Mouse (Mus musculus) liver, embryonic 14.5 days (tissue): Measurements from ENCODE around the gene Snx14. TPM values are rescaled to one million over a fixed set of nuclear protein-coding genes. Genes with fewer than 3 reads are reported as not detected.
A peak's percentile ranks its signal among the peaks of the same experiment; 100 is the strongest.

Experiments used
- ATAC-seq: fragments of 200-750 bp; cut with Nextera tagmentation; 2 replicates; pipeline ENCODE4 v1.8.0; 2017; ENCODE audit warnings: moderate number of reproducible peaks, mild to moderate bottlenecking, moderate library complexity; ENCODE audit not compliant: insufficient read depth
- DNase-seq, 3 experiments: peaks; one replicate each; pipeline ENCODE4 v3.0.0-alpha.2; 2012 to 2013; ENCODE audit warnings: low read depth in 3 of 3, low spot score in 3 of 3
- H3K27ac ChIP-seq: fragments of 300-500 bp; sonication (generic); 2 replicates; pipeline ENCODE4 v1.5.1; 2014; ENCODE audit warnings: moderate library complexity, mild to moderate bottlenecking, control low read depth, inconsistent platforms
- H3K27me3 ChIP-seq: fragments of 300-500 bp; sonication (generic); 2 replicates; pipeline ENCODE4 v1.6.1; 2014; ENCODE audit warnings: mild to moderate bottlenecking, low read length, moderate library complexity; ENCODE audit not compliant: control insufficient read depth, insufficient read depth
- H3K36me3 ChIP-seq: fragments of 300-500 bp; sonication (generic); replicated peaks from 2 replicates; pipeline ENCODE4 v1.6.1; 2014; ENCODE audit warnings: low read depth; ENCODE audit not compliant: control insufficient read depth, insufficient read depth
- H3K4me1 ChIP-seq, 2 experiments: fragments of 200-500 bp in 1 of 2; fragments of 300-500 bp in 1 of 2; sonication (generic) in 1 of 2; replicated peaks; 2 replicates each; pipeline ENCODE4 v1.6.1; 2012 to 2014; ENCODE audit warnings: antibody characterized with exemption in 1 of 2, inconsistent platforms in 1 of 2, low read length in 1 of 2; ENCODE audit not compliant: control insufficient read depth in 2 of 2, insufficient read depth in 2 of 2
- H3K4me2 ChIP-seq: fragments of 300-500 bp; sonication (generic); 2 replicates; pipeline ENCODE4 v1.6.1; 2014; ENCODE audit warnings: low read depth, mild to moderate bottlenecking, control low read depth, moderate library complexity
- H3K4me3 ChIP-seq, 2 experiments: fragments of 200-500 bp in 1 of 2; fragments of 300-500 bp in 1 of 2; sonication (generic) in 1 of 2; 2 replicates each; pipeline ENCODE4 v1.5.1; 2012 to 2014; ENCODE audit warnings: low read depth in 2 of 2, low read length in 2 of 2, mild to moderate bottlenecking in 2 of 2, control low read depth in 1 of 2, inconsistent platforms in 1 of 2, moderate library complexity in 1 of 2; ENCODE audit not compliant: insufficient read depth in 1 of 2
- H3K9ac ChIP-seq: fragments of 300-500 bp; sonication (generic); replicated peaks from 2 replicates; pipeline ENCODE4 v1.6.1; 2014; ENCODE audit warnings: mild to moderate bottlenecking, control low read depth, moderate library complexity
- H3K9me3 ChIP-seq: fragments of 300-500 bp; sonication (generic); 2 replicates; pipeline ENCODE4 v1.6.1; 2016; ENCODE audit warnings: low read length, mixed read lengths; ENCODE audit not compliant: control insufficient read depth
- CTCF ChIP-seq: IDR thresholded peaks from 2 replicates; pipeline ENCODE4 v1.5.1; 2016; ENCODE audit warnings: antibody characterized with exemption, low read depth, control low read depth
- EP300 ChIP-seq: IDR thresholded peaks from 2 replicates; pipeline ENCODE4 v1.6.1; 2016; ENCODE audit warnings: antibody characterized with exemption, low read depth
- WGBS: fragments of 180-500 bp; shearing (Covaris S2); extraction: QIAGEN DNeasy Blood & Tissue Kit; methylation state at CpG from one replicate; pipeline ENCODE4 v1.1.7; 2014; ENCODE audit not compliant: insufficient replicate concordance; 5-methylcytosine and 5-hydroxymethylcytosine counted together
- polyA plus RNA-seq, 2 experiments: library from polyadenylated mRNA; depleted of rRNA in 1 of 2; stranded (reverse) in 1 of 2; unstranded in 1 of 2; fragments of >200 nt; fragmentation: Nextera tagmentation in 1 of 2; extraction: Ambion mirVana in 1 of 2; gene quantifications; 2 replicates each; pipeline versions ENCODE4 v1.2.1 to v1.2.3; 2012 to 2014

Gene Snx14
- polyA plus RNA-seq, 2 experiments, result 8.6 to 9.9 TPM

- Histone ChIP-seq H3K4me3 (no peak overlapping the region), H3K27ac (no peak overlapping the region), H3K27me3 (no peaks in the 10 kb centered on the region), H3K4me1 (peaks cover 0 to 21% of the 10 kb centered on the region in 2 experiments; a peak in 2 of 4 replicates), H3K36me3 (no peaks in the 10 kb centered on the region), H3K9ac (no peak overlapping the region), H3K4me2 (no peak overlapping the region), H3K9me3 (no peaks in the 10 kb centered on the region)
- no peak for DNase-seq
- ATAC-seq, result no peak
- TF ChIP-seq EP300 (no peak), CTCF (no peak)
- 25% methylated on average over 4 of the region's 5 CpGs for WGBS
These were observed 76.5 kb downstream of the Snx14 start for GRCm38 (mm10) chr9:88362055-88362850.

GRCm38 (mm10) chr9:88361211-88361909 lies 77.4 kb downstream of the Snx14 start:
- no peak for TF ChIP-seq EP300
- TF ChIP-seq CTCF, result no peak
- no peak for DNase-seq
- Histone ChIP-seq H3K27ac (no peak overlapping the region), H3K4me2 (no peak overlapping the region), H3K9me3 (no peaks in the 10 kb centered on the region), H3K4me3 (no peak overlapping the region), H3K36me3 (no peaks in the 10 kb centered on the region), H3K27me3 (no peaks in the 10 kb centered on the region), H3K4me1 (peaks cover 0 to 19% of the 10 kb centered on the region in 2 experiments; a peak in 2 of 4 replicates), H3K9ac (no peak overlapping the region)
- 33% methylated on average over 14 of the region's 14 CpGs for WGBS
- ATAC-seq, result 0 out of 2 replicates have a peak, but pooled peaks have one; percentile 8

GRCm38 (mm10) chr9:88359140-88359539 lies 79.6 kb downstream of the Snx14 start:
- H3K4me2 ChIP-seq, result no peak overlapping the region
- no peak overlapping the region for H3K4me3 ChIP-seq
- H3K36me3 ChIP-seq, result no peaks in the 10 kb centered on the region
- ATAC-seq (peak; percentile 27; the same call in 1 of the 2 replicates), DNase-seq (no peak)
- no peaks in the 10 kb centered on the region for H3K27me3 ChIP-seq
- H3K9ac ChIP-seq, result no peak overlapping the region
- no peak overlapping the region for H3K27ac ChIP-seq
- 14% methylated on average over 2 of the region's 2 CpGs for WGBS
- TF ChIP-seq CTCF (no peak), EP300 (no peak)
- no peaks in the 10 kb centered on the region for H3K9me3 ChIP-seq
- peaks cover 0 to 19% of the 10 kb centered on the region in 2 experiments; a peak in 2 of 4 replicates for H3K4me1 ChIP-seq

GRCm38 (mm10) chr9:88357173-88357572 lies 81.6 kb downstream of the Snx14 start:
- ATAC-seq, result no peak
- no peaks in the 10 kb centered on the region for H3K36me3 ChIP-seq
- no peak overlapping the region for H3K9ac ChIP-seq
- TF ChIP-seq EP300 (no peak), CTCF (no peak)
- WGBS, result 42% methylated on average over 3 of the region's 3 CpGs
- H3K27ac ChIP-seq, result no peak overlapping the region
- H3K4me3 ChIP-seq, result no peak overlapping the region
- H3K9me3 ChIP-seq, result no peaks in the 10 kb centered on the region
- peaks cover 0 to 14% of the 10 kb centered on the region in 2 experiments; a peak in 2 of 4 replicates for H3K4me1 ChIP-seq
- H3K27me3 ChIP-seq, result no peaks in the 10 kb centered on the region
- DNase-seq, result no peak
- H3K4me2 ChIP-seq, result no peak overlapping the region

- no peak overlapping the region for H3K27ac ChIP-seq
- no peak overlapping the region for H3K4me2 ChIP-seq
- H3K9ac ChIP-seq, result no peak overlapping the region
- 69% methylated on average over 7 of the region's 7 CpGs for WGBS
- no peaks in the 10 kb centered on the region for H3K4me1 ChIP-seq
- H3K36me3 ChIP-seq, result no peaks in the 10 kb centered on the region
- DNase-seq (no peak), ATAC-seq (no peak)
- H3K9me3 ChIP-seq, result no peaks in the 10 kb centered on the region
- no peak overlapping the region for H3K4me3 ChIP-seq
- H3K27me3 ChIP-seq, result no peaks in the 10 kb centered on the region
- TF ChIP-seq CTCF (no peak), EP300 (no peak)
These were observed 85.3 kb downstream of the Snx14 start for GRCm38 (mm10) chr9:88353459-88353858.
